Mouse (Mus musculus): ENCODE measurements around the gene Mlxipl.

Mlxipl gene

DNA sequence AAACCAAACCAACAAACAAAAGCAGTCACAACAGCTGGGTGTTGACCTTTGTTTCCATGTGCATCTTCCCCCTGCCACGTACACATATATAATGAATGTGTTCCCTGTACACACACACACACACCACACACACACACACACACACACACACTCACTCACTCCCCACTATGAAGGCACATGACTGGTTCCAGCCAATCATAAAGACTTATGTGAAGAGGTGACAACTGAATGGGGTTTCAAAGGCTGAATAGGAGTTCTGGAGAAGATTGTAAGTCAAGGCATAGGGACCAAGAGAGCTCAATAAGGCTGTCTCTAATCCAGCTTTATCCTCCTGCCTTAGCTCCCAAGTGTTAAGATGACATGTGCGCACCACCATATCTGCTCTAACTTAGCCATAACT is 10.1 kb upstream of the Mlxipl start:
- no peak for DNase-seq (ENCODE audit: low read depth, low spot score)

GRCm38 (mm10) chr5:135080539-135080938 is 9.2 kb upstream of the Mlxipl start:
- DNase-seq (ENCODE audit: low read depth, low spot score) = no peak

DNA sequence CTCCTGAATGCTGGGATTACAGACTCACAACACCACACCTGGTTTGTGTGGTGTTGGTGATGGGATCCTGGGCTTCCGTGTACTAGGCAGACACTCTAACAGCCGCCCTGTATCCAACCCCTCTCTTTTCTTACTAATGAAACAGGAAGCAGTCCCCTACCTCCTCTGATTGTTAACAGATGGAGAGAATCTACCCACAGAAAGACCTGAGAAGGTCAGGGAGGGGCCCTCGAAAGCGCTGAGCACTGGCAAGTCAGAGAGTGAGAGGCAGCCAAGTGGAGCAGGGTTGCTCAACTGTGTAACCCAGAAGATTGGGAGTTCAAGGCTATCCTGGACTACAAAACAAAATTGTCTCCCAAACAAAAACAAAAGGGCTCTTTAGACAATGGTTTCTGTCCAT is 2.8 kb upstream of the Mlxipl start:
- no peak for DNase-seq (ENCODE audit: low read depth, low spot score)

- no peak for DNase-seq (ENCODE audit: low read depth, low spot score)
Measured at GRCm38 (mm10) chr5:135100981-135101380, 11.3 kb downstream of the Mlxipl start.

DNA sequence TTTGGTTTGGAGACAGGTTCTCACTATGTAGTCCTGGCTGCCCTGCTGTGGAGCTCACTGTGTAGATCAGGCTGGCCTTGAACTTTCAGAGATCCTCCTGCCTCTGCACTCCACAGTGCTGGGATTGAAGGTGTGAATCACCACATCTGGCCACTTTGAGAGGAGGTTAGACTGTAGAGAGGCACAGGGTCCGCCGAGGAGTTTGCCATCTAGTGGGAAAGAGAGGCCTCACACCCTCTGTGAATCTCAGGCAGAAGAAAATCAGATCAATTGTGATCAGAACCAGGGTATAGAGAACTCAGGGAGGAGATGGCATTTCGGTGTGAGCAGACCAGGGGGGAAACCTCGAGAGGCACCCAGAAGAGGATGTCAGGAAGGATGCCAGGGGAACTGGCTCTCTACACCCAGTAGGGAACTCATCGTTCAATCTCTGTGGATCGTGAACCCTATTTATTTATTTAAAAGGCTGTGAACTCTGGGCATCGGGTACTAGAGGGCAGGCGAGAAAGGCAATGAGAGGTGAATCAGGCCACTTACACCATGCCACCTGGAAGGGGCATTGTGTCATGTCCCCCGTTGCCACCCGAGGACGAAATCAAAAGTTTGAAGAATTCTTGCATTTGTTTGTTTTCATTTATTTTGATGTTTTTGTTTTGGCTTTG is 14.4 kb downstream of the Mlxipl start:
- DNase-seq (ENCODE audit: low read depth, low spot score) = no peak

DNA sequence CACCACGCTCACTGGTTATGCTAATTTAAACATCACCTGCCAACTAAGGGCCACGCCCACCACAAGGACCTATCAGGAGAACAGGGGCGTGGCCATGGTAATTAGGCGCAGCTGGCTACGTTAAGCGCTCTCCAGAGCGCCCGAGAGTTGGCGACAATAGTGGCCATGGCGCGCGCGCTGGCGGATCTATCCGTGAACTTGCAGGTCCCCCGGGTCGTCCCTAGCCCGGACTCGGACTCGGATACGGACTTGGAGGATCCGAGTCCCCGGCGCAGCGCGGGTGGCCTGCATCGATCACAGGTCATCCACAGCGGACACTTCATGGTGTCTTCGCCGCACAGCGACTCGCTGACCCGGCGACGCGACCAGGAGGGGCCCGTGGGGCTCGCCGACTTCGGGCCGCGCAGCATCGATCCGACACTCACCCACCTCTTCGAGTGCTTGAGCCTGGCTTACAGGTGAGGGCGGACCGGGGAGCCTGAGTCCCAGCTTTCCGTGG is 17.1 kb downstream of the Mlxipl start:
- peak; percentile 16 for DNase-seq (ENCODE audit: low read depth, low spot score)

GRCm38 (mm10) chr5:135107521-135108501 is 18.1 kb downstream of the Mlxipl start:
- DNase-seq (ENCODE audit: low read depth, low spot score) = no peak

DNA sequence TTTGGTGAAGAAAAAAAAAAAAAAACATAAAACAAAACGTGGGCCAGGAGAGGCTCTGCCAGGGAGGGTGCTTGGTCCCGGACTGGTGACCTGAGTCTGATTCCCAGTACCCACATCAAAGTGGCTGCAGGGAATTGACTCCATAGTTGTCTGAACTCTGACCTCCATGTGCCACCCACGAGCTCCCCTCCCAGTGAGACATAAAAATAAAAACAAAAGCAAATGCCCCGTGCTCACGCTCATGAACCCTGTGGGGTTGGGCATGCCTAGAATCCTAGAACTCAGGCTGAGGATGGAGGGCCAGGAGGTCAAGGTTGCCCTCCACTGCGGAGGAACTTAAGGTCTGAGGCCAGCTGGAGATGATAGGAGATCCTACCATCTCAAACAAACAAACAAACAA is 19.3 kb downstream of the Mlxipl start:
- DNase-seq (ENCODE audit: low read depth, low spot score) = no peak

- no peak for DNase-seq (ENCODE audit: low read depth, low spot score)
Measured at GRCm38 (mm10) chr5:135109426-135109825, 19.7 kb downstream of the Mlxipl start.

GRCm38 (mm10) chr5:135109976-135110375 is 20.3 kb downstream of the Mlxipl start:
- no peak for DNase-seq (ENCODE audit: low read depth, low spot score)

DNA sequence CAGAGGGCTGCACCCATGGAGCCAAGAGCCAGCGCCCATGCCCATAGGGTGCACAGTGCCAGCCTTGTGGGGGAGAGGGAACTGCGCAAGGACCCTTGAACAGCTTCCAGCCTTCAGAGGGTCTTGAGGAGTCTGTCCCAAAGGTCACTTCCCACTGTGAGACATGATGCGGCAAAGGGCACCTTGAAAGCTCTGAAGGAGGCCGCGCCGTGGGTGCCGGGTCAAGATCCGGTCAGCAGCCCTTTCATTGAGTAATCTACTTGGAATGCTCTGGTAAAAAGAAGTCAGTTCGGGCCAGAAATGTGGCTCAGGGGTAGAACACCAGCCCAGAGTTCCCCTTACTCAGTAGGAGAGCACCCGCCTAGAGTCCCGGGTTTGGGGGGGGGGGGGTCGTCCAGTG is 24.1 kb downstream of the Mlxipl start:
- no peak for DNase-seq (ENCODE audit: low read depth, low spot score)

- no peak for DNase-seq (ENCODE audit: low read depth, low spot score)
Measured at GRCm38 (mm10) chr5:135115241-135115640, 25.6 kb downstream of the Mlxipl start.

DNA sequence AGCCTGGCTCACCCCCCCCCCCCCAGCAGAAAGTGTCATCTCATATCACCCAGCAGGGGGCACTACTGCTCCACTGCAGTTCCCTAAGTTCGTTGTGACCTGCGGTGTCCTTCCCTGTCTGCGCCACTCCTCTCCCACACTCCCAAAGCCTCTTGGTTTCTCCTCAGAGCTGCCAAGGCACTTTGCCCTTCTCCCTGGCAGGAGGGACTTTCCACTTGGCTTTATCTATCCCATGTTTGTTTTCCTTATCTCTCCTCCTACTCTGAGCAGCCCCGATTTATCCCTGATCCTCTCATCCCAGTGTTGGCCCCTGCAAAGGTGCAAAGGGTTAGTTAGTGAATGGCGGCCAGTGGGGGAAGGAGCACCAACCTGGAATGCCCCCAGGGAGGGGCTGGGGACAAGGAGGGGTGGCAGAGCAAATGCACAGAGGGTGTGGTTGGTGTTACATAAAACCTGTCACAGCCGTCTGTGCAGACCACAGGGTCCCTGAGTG is 28.9 kb downstream of the Mlxipl start:
- DNase-seq (ENCODE audit: low read depth, low spot score) = peak; percentile 19

DNA sequence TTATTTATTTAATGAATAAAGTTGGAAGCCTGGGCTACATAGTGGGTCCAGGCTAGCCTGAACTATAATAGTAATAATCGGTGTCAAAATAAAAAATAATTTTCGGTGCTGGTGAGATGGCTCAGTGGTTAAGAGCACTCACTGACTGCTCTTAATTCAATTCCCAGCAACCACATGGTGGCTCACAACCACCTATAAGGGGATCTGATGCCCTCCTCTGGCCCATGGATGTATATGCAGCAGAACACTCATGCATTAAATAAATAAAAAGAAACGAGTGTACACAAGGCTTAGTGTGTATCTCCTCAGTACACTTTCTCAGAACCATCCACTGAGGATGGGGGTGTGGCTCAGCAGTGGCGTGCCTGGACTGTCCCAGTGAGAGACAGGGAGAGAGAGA is 31.1 kb downstream of the Mlxipl start:
- no peak for DNase-seq (ENCODE audit: low read depth, low spot score)

DNA sequence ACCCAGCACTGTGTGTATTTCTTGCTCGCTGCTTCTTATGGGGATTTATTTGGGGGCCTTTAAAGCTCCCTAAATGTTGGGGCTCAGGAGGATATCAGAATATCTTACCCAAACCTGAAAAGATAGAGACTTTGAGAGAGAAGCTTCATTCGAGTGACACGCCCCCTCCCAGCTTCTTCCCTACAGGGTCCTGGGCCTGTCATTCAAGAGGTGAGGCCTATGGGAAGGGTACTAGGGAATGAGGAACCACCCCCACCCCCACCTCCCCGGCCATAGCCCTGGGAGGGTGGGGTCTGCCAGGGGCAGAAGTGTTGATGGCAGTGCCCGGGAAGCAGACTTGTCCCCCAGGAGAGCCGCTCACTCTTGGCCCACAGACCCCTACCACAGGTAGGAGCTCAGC is 36.4 kb downstream of the Mlxipl start:
- DNase-seq (ENCODE audit: low read depth, low spot score) = no peak

DNA sequence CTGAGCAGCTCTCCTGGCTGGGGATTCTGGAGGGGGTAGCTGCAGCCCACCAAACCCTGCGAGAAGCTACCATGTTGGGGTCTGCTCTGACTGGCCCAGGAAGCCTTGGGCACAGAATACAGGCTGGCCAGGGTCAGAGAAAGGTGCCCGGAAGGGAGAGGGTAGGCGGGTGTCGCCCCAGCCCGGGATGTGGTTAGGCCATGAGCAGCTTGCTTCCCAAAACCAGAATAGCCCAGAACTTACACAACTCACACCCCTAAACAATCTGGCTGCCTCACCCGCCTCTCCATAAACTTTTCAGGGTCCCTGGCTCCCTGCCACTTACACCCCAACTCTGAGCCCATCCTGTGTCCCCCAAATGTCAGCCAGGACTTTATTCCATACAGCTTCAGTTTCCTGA is 38.0 kb downstream of the Mlxipl start:
- no peak for DNase-seq (ENCODE audit: low read depth, low spot score)

GRCm38 (mm10) chr5:135129747-135130146 is 40.1 kb downstream of the Mlxipl start:
- no peak for DNase-seq (ENCODE audit: low read depth, low spot score)

GRCm38 (mm10) chr5:135133736-135134405 is 44.2 kb downstream of the Mlxipl start:
- no peak for DNase-seq (ENCODE audit: low read depth, low spot score)

DNA sequence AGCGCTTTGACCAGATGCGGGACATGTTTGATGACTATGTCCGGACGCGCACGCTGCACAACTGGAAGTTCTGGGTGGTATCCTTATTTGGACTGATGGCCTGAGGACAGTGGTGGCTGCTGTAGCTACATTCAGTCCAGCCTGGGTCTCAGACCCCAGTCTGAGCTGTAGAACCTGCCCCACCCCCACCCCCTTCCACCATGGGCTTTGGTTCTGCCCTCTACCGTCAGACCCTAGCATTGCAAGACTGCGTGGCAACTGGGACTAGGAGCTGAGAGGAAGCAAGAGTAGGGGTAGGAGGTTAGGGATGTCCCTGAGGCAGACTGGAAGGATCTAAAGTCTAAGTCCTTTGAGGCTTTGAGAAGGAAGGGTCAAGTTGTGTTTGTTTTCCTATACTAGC is 44.8 kb downstream of the Mlxipl start:
- no peak for DNase-seq (ENCODE audit: low read depth, low spot score)

- no peak for DNase-seq (ENCODE audit: low read depth, low spot score)
Measured at GRCm38 (mm10) chr5:135139881-135140280, 50.2 kb downstream of the Mlxipl start.

- DNase-seq (ENCODE audit: low read depth, low spot score) = no peak
Measured at GRCm38 (mm10) chr5:135144469-135144868, 54.8 kb downstream of the Mlxipl start.

GRCm38 (mm10) chr5:135145532-135145931 is 55.8 kb downstream of the Mlxipl start:
- no peak for DNase-seq (ENCODE audit: low read depth, low spot score)

All from telencephalon, adult 2 months (tissue).